Mouse (Mus musculus): ENCODE measurements at regions not wholly inside any gene's neighbourhood (a gene's known extent, or its start where the extent isn't known, plus 50 kb on each side); places are given as distances from the start of the nearest gene placed in this dataset.

DNA sequence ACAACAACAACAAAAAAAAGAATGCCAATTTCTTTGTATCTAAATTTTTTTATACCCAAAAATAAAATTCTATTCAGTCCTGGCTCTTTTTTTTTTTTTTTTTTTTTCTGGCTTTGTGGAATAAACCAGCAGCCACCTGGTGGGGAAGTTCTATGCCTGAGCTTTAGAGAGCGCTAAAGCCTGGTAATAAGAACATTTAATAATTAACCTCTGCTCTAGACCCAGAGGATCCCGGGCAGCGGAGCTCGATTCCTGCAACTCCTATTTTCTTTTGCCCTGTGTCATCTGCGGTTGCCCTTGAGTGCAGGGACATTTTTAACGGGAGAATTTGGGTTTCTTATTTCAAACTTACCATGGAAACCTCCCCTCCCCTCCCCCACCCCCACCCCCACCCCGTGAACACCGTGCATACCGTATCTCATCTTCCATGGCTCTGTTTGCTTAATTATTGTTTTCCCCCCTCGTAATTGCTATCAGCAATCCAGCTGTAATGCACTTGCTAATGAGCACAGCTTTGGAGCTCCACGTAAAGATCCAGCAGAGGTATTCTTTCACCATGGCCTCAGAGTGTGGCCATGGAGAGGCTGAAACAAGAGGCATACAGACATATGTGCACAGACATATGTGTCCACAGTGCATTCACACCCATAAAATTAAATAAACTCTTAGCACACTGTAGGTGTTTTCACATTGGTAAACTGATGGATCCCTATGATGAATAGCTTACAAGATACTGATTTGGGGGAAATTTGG lies 62.8 kb upstream of the Gpr12 start:
- Histone ChIP-seq H3K4me1 (ENCODE audit: control insufficient read depth, insufficient read depth, low read length) (no peaks in the 10 kb centered on the region), H3K27ac (replicated peaks; ENCODE audit: low read depth, low read length) (no peak overlapping the region), H3K4me2 (ENCODE audit: low read depth, low read length) (no peak overlapping the region), H3K4me3 (ENCODE audit: low read depth, low read length) (no peak overlapping the region), H3K9ac (ENCODE audit: low read depth, low read length) (no peak overlapping the region), H3K9me3 (ENCODE audit: control insufficient read depth, low read length) (no peaks in the 10 kb centered on the region), H3K36me3 (ENCODE audit: control insufficient read depth, insufficient read depth, low read length) (no peaks in the 10 kb centered on the region), H3K27me3 (replicated peaks; ENCODE audit: control insufficient read depth, insufficient read depth, low read length) (no peaks in the 10 kb centered on the region)
- DNase-seq (ENCODE audit: low spot score) (no peak), ATAC-seq (ENCODE audit: low read depth) (no peak)
- 27% methylated on average over 11 of the region's 11 CpGs for WGBS

DNA sequence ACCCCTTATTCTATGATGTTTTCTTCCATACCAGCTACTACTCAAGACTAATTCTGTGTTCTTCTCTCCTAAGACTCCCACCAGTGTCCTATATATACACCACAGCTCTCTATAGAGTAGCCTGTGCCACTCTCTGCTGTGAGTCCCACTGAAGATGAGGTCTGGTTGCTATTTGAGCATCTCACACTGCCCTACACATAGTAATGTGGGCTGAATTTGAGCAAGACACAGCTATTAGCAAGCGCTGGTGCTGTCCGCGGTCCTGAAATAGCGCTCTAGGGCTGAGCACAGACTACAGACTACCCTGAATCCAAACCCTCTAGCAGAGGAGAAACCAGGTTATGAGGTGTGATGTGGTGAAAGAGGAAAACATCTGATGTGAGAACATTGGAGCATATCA lies 59.5 kb upstream of the Gpr12 start:
- DNase-seq (ENCODE audit: low spot score) (peak; percentile 86), ATAC-seq (ENCODE audit: low read depth) (no peak; the same call in 1 of the 2 replicates)
- Histone ChIP-seq H3K4me2 (ENCODE audit: low read depth, low read length) (no peak overlapping the region), H3K27me3 (replicated peaks; ENCODE audit: control insufficient read depth, insufficient read depth, low read length) (no peaks in the 10 kb centered on the region), H3K4me3 (ENCODE audit: low read depth, low read length) (no peak overlapping the region), H3K4me1 (ENCODE audit: control insufficient read depth, insufficient read depth, low read length) (no peaks in the 10 kb centered on the region), H3K9ac (ENCODE audit: low read depth, low read length) (no peak overlapping the region), H3K9me3 (ENCODE audit: control insufficient read depth, low read length) (no peaks in the 10 kb centered on the region), H3K27ac (replicated peaks; ENCODE audit: low read depth, low read length) (no peak overlapping the region), H3K36me3 (ENCODE audit: control insufficient read depth, insufficient read depth, low read length) (no peaks in the 10 kb centered on the region)
- WGBS, result 2% methylated on average over 4 of the region's 4 CpGs

DNA sequence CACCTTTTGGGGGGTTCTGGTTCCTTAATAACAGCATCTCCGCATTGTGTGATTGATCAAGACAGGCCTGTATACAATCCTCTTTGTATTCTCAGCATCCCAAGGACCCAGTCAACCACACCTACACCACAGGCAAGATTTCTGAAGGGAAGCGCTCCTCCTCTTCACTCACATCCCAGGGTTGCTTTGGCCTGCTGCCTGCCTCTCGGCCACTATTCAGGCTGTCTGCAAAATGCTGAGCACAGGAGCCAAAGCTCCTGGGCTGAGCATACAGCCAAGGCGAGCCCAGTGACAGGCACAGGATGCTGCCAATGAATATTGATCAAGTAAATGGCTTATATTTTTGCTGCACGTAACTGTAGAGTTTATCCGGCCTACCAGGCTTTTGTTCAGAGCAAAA lies 56.9 kb upstream of the Gpr12 start:
- 83% methylated on average over 6 of the region's 6 CpGs for WGBS
- no peak overlapping the region for H3K4me3 ChIP-seq (ENCODE audit: low read depth, low read length)
- no peaks in the 10 kb centered on the region for H3K4me1 ChIP-seq (ENCODE audit: control insufficient read depth, insufficient read depth, low read length)
- no peak for DNase-seq (ENCODE audit: low spot score)
- H3K9ac ChIP-seq (ENCODE audit: low read depth, low read length), result no peak overlapping the region
- no peaks in the 10 kb centered on the region for H3K36me3 ChIP-seq (ENCODE audit: control insufficient read depth, insufficient read depth, low read length)
- no peak overlapping the region for H3K4me2 ChIP-seq (ENCODE audit: low read depth, low read length)
- 0 out of 2 replicates have a peak, but pooled peaks cover 8% of the 10 kb centered on the region for H3K9me3 ChIP-seq (ENCODE audit: control insufficient read depth, low read length)
- no peak overlapping the region for H3K27ac ChIP-seq (replicated peaks; ENCODE audit: low read depth, low read length)
- no peak for ATAC-seq (ENCODE audit: low read depth)
- no peaks in the 10 kb centered on the region for H3K27me3 ChIP-seq (replicated peaks; ENCODE audit: control insufficient read depth, insufficient read depth, low read length)

DNA sequence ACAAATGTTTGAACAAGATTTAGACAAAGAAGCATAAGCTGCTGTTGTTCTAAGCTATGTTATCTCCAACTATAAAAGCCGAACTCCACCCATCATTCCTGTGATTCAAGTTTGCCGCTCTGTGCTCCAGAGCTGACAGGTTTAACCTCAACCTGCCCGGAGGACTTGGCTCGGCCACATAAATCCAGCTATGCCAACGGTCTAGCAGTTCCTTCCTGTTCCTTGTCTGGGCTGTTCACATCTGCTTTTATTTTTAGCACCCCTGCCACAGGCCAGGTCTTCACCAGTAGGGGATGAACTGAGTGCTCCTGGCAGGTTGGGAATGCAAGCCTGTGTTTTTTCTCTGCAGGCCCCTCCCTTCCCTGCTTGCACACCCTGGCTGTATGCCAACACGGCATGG lies 51.8 kb upstream of the Gpr12 start:
- DNase-seq (ENCODE audit: low spot score) (no peak), ATAC-seq (ENCODE audit: low read depth) (no peak)
- Histone ChIP-seq H3K4me3 (ENCODE audit: low read depth, low read length) (no peak overlapping the region), H3K27ac (replicated peaks; ENCODE audit: low read depth, low read length) (no peak overlapping the region), H3K36me3 (ENCODE audit: control insufficient read depth, insufficient read depth, low read length) (no peaks in the 10 kb centered on the region), H3K27me3 (replicated peaks; ENCODE audit: control insufficient read depth, insufficient read depth, low read length) (no peaks in the 10 kb centered on the region), H3K4me2 (ENCODE audit: low read depth, low read length) (no peak overlapping the region), H3K9me3 (ENCODE audit: control insufficient read depth, low read length) (0 out of 2 replicates have a peak, but pooled peaks cover 8% of the 10 kb centered on the region), H3K9ac (ENCODE audit: low read depth, low read length) (no peak overlapping the region), H3K4me1 (ENCODE audit: control insufficient read depth, insufficient read depth, low read length) (no peaks in the 10 kb centered on the region)
- WGBS, result 68% methylated on average over 6 of the region's 6 CpGs

All from embryonic facial prominence, embryonic 14.5 days (tissue).